Mouse (Mus musculus): ENCODE data around the gene Ets1. TPM values are rescaled to one million over a fixed set of nuclear protein-coding genes. Genes with fewer than 3 reads are reported as not detected.

Ets1 gene
- polyA plus RNA-seq, 1 experiment from 2014 or later, result 12.5 TPM

DNA sequence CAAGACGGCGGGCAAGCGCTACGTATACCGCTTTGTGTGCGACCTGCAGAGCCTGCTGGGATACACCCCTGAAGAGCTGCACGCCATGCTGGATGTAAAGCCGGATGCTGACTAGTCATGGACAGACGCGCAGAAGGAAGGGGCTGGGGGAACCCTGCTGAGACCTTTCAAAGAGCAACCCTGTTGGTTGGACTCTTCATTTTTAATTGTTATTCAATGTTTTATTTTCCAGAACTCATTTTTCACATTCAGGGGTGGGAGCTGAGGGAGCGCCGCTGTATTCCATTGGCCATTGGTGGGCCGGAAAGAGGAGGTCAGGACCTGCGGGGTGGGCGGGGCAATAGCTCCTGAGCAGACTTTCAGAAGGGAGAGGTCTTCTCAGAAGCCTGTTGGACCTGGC, 118.3 kb downstream of the Ets1 start:
- 82% methylated on average over 15 of the region's 15 CpGs for WGBS (ENCODE audit: insufficient replicate concordance)
- H3K4me3 ChIP-seq (replicated peaks), result no peak overlapping the region
- ATAC-seq (ENCODE audit: low read depth), result no peak

GRCm38 (mm10) chr9:32756002-32756401, 120.0 kb downstream of the Ets1 start:
- 61% methylated on average over 2 of the region's 2 CpGs for WGBS (ENCODE audit: insufficient replicate concordance)
- Histone ChIP-seq H3K9ac (no peak overlapping the region), H3K27me3 (no peaks in the 10 kb centered on the region), H3K36me3 (no peaks in the 10 kb centered on the region), H3K9me3 (replicated peaks) (no peaks in the 10 kb centered on the region), H3K4me1 (replicated peaks) (no peaks in the 10 kb centered on the region), H3K4me2 (no peak overlapping the region), H3K27ac (no peak overlapping the region), H3K4me3 (replicated peaks) (no peak overlapping the region)
- no peak for DNase-seq
- ATAC-seq (ENCODE audit: low read depth), result no peak

More for the DNA sequence above, 118.3 kb downstream of the Ets1 start:
- no peak overlapping the region for H3K27ac ChIP-seq
- DNase-seq, result no peak
- no peaks in the 10 kb centered on the region for H3K36me3 ChIP-seq
- H3K9ac ChIP-seq, result no peak overlapping the region
- no peaks in the 10 kb centered on the region for H3K27me3 ChIP-seq
- no peaks in the 10 kb centered on the region for H3K9me3 ChIP-seq (replicated peaks)
- no peaks in the 10 kb centered on the region for H3K4me1 ChIP-seq (replicated peaks)
- no peak overlapping the region for H3K4me2 ChIP-seq

- 45% methylated on average over 5 of the region's 5 CpGs for WGBS (ENCODE audit: insufficient replicate concordance)
- no peak overlapping the region for H3K27ac ChIP-seq
Measured at GRCm38 (mm10) chr9:32758280-32758905, 122.4 kb downstream of the Ets1 start.

DNA sequence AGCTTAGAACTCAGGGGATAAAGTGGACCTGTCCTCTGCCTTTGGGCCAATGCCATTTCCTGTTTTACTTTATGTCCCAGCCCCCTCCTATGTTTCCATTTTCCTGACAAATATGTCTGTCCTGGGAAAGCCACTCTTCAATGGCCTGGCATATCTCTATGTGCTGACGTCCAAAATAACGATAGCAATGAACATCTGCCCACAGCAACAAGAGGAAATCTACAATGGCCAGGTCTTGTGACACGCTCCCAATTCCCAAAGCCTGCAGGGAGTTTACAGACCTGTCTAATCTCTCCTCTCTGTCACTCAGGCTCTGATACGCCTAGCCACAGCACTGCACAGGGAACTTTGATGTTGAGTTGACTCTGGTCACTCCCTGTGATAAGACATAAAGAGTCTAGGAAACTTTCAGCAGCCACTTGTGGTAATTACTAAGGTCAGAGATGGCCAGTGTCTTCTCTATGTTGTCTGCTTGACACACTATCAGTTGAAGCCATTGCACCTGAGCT, 124.7 kb downstream of the Ets1 start:
- ATAC-seq (ENCODE audit: low read depth) (no peak), DNase-seq (no peak)
- WGBS (ENCODE audit: insufficient replicate concordance), result 35% methylated on average over 4 of the region's 4 CpGs
- H3K4me2 ChIP-seq, result no peak overlapping the region
- no peak overlapping the region for H3K27ac ChIP-seq
- H3K9ac ChIP-seq, result no peak overlapping the region
- H3K9me3 ChIP-seq (replicated peaks), result no peaks in the 10 kb centered on the region
- H3K4me1 ChIP-seq (replicated peaks), result no peaks in the 10 kb centered on the region
- H3K4me3 ChIP-seq (replicated peaks), result no peak overlapping the region
- no peaks in the 10 kb centered on the region for H3K27me3 ChIP-seq
- H3K36me3 ChIP-seq, result no peaks in the 10 kb centered on the region

More at GRCm38 (mm10) chr9:32758280-32758905, 122.4 kb downstream of the Ets1 start:
- Histone ChIP-seq H3K4me1 (replicated peaks) (no peaks in the 10 kb centered on the region), H3K9me3 (replicated peaks) (no peaks in the 10 kb centered on the region), H3K4me3 (replicated peaks) (no peak overlapping the region), H3K36me3 (no peaks in the 10 kb centered on the region), H3K9ac (no peak overlapping the region), H3K4me2 (no peak overlapping the region), H3K27me3 (no peaks in the 10 kb centered on the region)
- DNase-seq (no peak), ATAC-seq (ENCODE audit: low read depth) (no peak)

GRCm38 (mm10) chr9:32761326-32761725, 125.3 kb downstream of the Ets1 start:
- 20% methylated on average over 2 of the region's 2 CpGs for WGBS (ENCODE audit: insufficient replicate concordance)
- Histone ChIP-seq H3K27ac (no peak overlapping the region), H3K27me3 (no peaks in the 10 kb centered on the region), H3K36me3 (no peaks in the 10 kb centered on the region), H3K9ac (no peak overlapping the region), H3K4me2 (no peak overlapping the region), H3K9me3 (replicated peaks) (no peaks in the 10 kb centered on the region), H3K4me1 (replicated peaks) (no peaks in the 10 kb centered on the region), H3K4me3 (replicated peaks) (no peak overlapping the region)
- ATAC-seq (ENCODE audit: low read depth) (no peak), DNase-seq (no peak)

GRCm38 (mm10) chr9:32764374-32764773, 128.4 kb downstream of the Ets1 start:
- no peaks in the 10 kb centered on the region for H3K9me3 ChIP-seq (replicated peaks)
- no peaks in the 10 kb centered on the region for H3K36me3 ChIP-seq
- no peaks in the 10 kb centered on the region for H3K4me1 ChIP-seq (replicated peaks)
- ATAC-seq (ENCODE audit: low read depth), result no peak
- no peak for DNase-seq
- H3K9ac ChIP-seq, result no peak overlapping the region
- H3K27ac ChIP-seq, result no peak overlapping the region
- no peak overlapping the region for H3K4me2 ChIP-seq
- WGBS (ENCODE audit: insufficient replicate concordance), result 73% methylated on average over 9 of the region's 9 CpGs
- H3K4me3 ChIP-seq (replicated peaks), result no peak overlapping the region
- H3K27me3 ChIP-seq, result no peaks in the 10 kb centered on the region

GRCm38 (mm10) chr9:32765123-32765522, 129.1 kb downstream of the Ets1 start:
- 71% methylated on average over 3 of the region's 3 CpGs for WGBS (ENCODE audit: insufficient replicate concordance)
- no peak for ATAC-seq (ENCODE audit: low read depth)
- H3K9ac ChIP-seq, result no peak overlapping the region

DNA sequence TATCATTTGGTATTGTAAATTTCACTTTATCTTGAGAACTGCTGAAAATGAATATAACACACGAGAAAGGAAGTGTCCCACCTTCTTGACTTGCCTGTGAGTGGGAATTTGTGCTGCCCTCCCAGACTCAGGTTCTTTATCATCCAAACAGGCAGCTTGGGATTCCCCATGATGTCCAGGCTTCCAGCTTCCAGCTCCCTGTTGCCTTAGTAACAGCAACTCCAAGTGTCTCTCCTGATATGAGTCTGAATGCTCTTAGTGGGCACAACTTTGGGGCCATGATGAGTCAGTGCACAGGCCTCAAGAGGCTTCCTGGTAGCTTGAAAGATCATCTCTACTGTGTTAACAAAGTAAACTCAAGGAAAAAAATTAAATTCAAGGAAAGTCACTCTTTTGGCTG, 142.8 kb downstream of the Ets1 start:
- no peak overlapping the region for H3K4me2 ChIP-seq
- ATAC-seq (ENCODE audit: low read depth), result no peak
- no peaks in the 10 kb centered on the region for H3K9me3 ChIP-seq (replicated peaks)
- no peaks in the 10 kb centered on the region for H3K27me3 ChIP-seq
- no peaks in the 10 kb centered on the region for H3K4me1 ChIP-seq (replicated peaks)
- H3K27ac ChIP-seq, result no peak overlapping the region
- no peak overlapping the region for H3K9ac ChIP-seq
- H3K36me3 ChIP-seq, result no peaks in the 10 kb centered on the region
- DNase-seq, result no peak
- WGBS (ENCODE audit: insufficient replicate concordance), result 57% methylated on average over 1 of the region's 1 CpGs
- no peak overlapping the region for H3K4me3 ChIP-seq (replicated peaks)

More at GRCm38 (mm10) chr9:32765123-32765522, 129.1 kb downstream of the Ets1 start:
- no peaks in the 10 kb centered on the region for H3K27me3 ChIP-seq
- H3K4me1 ChIP-seq (replicated peaks), result no peaks in the 10 kb centered on the region
- H3K36me3 ChIP-seq, result no peaks in the 10 kb centered on the region
- H3K4me3 ChIP-seq (replicated peaks), result no peak overlapping the region
- no peak overlapping the region for H3K4me2 ChIP-seq
- no peaks in the 10 kb centered on the region for H3K9me3 ChIP-seq (replicated peaks)
- DNase-seq, result no peak
- H3K27ac ChIP-seq, result no peak overlapping the region

GRCm38 (mm10) chr9:32782391-32783092, 146.5 kb downstream of the Ets1 start:
- no peak overlapping the region for H3K4me3 ChIP-seq (replicated peaks)
- no peak overlapping the region for H3K9ac ChIP-seq
- H3K4me2 ChIP-seq, result no peak overlapping the region
- no peaks in the 10 kb centered on the region for H3K9me3 ChIP-seq (replicated peaks)
- ATAC-seq (ENCODE audit: low read depth), result no peak
- no peak overlapping the region for H3K27ac ChIP-seq
- DNase-seq, result no peak
- H3K4me1 ChIP-seq (replicated peaks), result no peaks in the 10 kb centered on the region
- WGBS (ENCODE audit: insufficient replicate concordance), result 62% methylated on average over 8 of the region's 8 CpGs
- H3K27me3 ChIP-seq, result no peaks in the 10 kb centered on the region
- H3K36me3 ChIP-seq, result no peaks in the 10 kb centered on the region

GRCm38 (mm10) chr9:32787091-32787490, 151.1 kb downstream of the Ets1 start:
- H3K36me3 ChIP-seq, result no peaks in the 10 kb centered on the region
- ATAC-seq (ENCODE audit: low read depth) (no peak), DNase-seq (no peak)
- no peaks in the 10 kb centered on the region for H3K27me3 ChIP-seq
- no peak overlapping the region for H3K4me3 ChIP-seq (replicated peaks)
- WGBS (ENCODE audit: insufficient replicate concordance), result 67% methylated on average over 7 of the region's 7 CpGs
- no peaks in the 10 kb centered on the region for H3K9me3 ChIP-seq (replicated peaks)
- no peaks in the 10 kb centered on the region for H3K4me1 ChIP-seq (replicated peaks)
- no peak overlapping the region for H3K9ac ChIP-seq
- H3K4me2 ChIP-seq, result no peak overlapping the region
- H3K27ac ChIP-seq, result no peak overlapping the region

DNA sequence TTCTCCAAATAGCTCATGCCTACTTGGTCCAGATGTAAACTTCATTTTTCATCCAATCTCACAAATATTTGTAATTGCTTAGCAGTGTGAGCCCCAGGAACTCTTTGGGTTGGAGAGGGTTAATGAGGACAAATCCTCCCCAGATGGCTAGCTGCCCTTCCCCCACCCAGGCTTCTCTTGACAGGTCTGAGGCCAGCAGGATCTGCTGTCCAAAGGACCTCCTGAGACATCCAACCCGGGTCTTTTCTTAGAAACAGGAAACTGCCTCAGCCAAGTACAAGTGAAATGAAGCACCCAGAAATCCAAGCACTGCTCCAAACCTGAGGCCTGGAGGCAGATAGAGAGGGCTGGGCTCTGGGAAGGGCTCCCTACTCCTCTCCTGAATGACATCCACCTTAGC, 151.6 kb downstream of the Ets1 start:
- Histone ChIP-seq H3K27me3 (no peaks in the 10 kb centered on the region), H3K36me3 (no peaks in the 10 kb centered on the region), H3K4me2 (no peak overlapping the region), H3K4me1 (replicated peaks) (no peaks in the 10 kb centered on the region), H3K4me3 (replicated peaks) (no peak overlapping the region), H3K9ac (no peak overlapping the region), H3K27ac (no peak overlapping the region), H3K9me3 (replicated peaks) (no peaks in the 10 kb centered on the region)
- ATAC-seq (ENCODE audit: low read depth) (no peak), DNase-seq (no peak)
- 3% methylated on average over 1 of the region's 1 CpGs for WGBS (ENCODE audit: insufficient replicate concordance)

DNA sequence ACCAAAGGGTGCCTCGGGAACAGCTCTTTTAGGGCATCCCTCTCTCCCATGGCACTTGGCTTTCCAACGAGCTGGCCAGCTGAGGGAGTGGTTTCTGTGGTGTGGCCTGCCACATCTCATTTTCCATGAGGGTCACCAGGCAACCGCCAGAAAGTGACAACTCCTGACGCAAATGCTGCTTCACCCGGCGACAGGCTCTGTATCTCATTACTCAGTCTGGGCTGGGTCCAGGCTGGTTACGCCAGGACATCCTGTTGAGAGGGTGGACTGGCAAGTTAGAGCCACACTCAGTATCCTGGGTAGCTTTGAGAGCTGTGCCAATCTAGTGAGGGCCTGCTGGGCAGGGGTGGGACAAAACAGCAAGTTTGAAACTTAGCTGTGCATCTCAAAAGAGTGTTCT, 153.3 kb downstream of the Ets1 start:
- no peak for ATAC-seq (ENCODE audit: low read depth)
- Histone ChIP-seq H3K27me3 (no peaks in the 10 kb centered on the region), H3K4me2 (no peak overlapping the region), H3K27ac (no peak overlapping the region), H3K9me3 (replicated peaks) (no peaks in the 10 kb centered on the region), H3K36me3 (no peaks in the 10 kb centered on the region), H3K9ac (no peak overlapping the region), H3K4me1 (replicated peaks) (no peaks in the 10 kb centered on the region), H3K4me3 (replicated peaks) (no peak overlapping the region)
- no peak for DNase-seq
- 48% methylated on average over 7 of the region's 7 CpGs for WGBS (ENCODE audit: insufficient replicate concordance)
